Mouse (Mus musculus): ENCODE measurements at regions not wholly inside any gene's neighbourhood (a gene's known extent, or its start where the extent isn't known, plus 50 kb on each side); places are given as distances from the start of the nearest gene placed in this dataset.

DNA sequence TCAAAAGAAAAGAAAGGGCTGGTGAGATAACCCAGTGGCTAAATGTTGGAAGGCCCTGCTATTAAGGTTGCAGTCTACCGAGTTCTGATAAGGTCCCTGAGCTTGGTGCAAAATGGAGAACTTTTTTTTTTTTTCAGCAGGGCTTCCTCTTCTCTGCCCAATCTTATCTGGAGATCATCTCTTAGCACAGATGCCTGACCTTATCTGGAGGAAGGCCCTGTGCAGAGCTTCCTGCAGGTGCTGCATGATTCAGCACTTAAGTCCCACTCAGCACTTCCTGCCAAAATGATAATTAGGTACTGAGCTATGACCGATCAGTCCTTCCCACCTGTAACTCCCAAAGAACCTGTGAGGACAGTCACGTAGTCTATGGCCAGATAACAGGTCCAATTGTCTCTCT, 71.9 kb upstream of the Rpl10-ps3 start:
- TF ChIP-seq CTCF (IDR thresholded peaks at IDR 0.05; ENCODE audit: control insufficient read depth, insufficient read depth, low read length) (no peak), POLR2A (IDR thresholded peaks at IDR 0.05; ENCODE audit: borderline replicate concordance, control insufficient read depth, low read depth, low read length) (no peak)

All from bone marrow, adult 2 months (tissue).